Mouse (Mus musculus) neural tube, embryonic 13.5 days (tissue): Measurements from ENCODE around the gene Nlrp4c. TPM values are rescaled to one million over a fixed set of nuclear protein-coding genes. Genes with fewer than 3 reads are reported as not detected.

ENCODE experiments used
- ATAC-seq: fragments of 200-750 bp; cut with Nextera tagmentation; 2 replicates; pipeline ENCODE4 v1.8.0; 2017; ENCODE audit warnings: low read depth, mild to moderate bottlenecking, moderate TSS enrichment, moderate library complexity
- H3K27ac ChIP-seq: fragments of 300-500 bp; sonication (generic); replicated peaks from 2 replicates; pipeline ENCODE4 v1.5.1; 2015; ENCODE audit warnings: moderate library complexity, mild to moderate bottlenecking, inconsistent platforms
- H3K27me3 ChIP-seq: fragments of 300-500 bp; sonication (generic); 2 replicates; pipeline ENCODE4 v1.6.1; 2015; ENCODE audit warnings: mild to moderate bottlenecking, inconsistent platforms
- H3K36me3 ChIP-seq: fragments of 300-500 bp; sonication (generic); 2 replicates; pipeline ENCODE4 v1.6.1; 2015; ENCODE audit warnings: mild to moderate bottlenecking, inconsistent platforms
- H3K4me1 ChIP-seq: fragments of 300-500 bp; sonication (generic); replicated peaks from 2 replicates; pipeline ENCODE4 v1.6.1; 2015; ENCODE audit warnings: inconsistent platforms
- H3K4me2 ChIP-seq: fragments of 300-500 bp; sonication (generic); 2 replicates; pipeline ENCODE4 v1.6.1; 2015; ENCODE audit warnings: inconsistent platforms, mild to moderate bottlenecking, moderate library complexity
- H3K4me3 ChIP-seq: fragments of 300-500 bp; sonication (generic); 2 replicates; pipeline ENCODE4 v1.5.1; 2015; ENCODE audit warnings: mild to moderate bottlenecking, inconsistent platforms
- H3K9ac ChIP-seq: fragments of 300-500 bp; sonication (generic); 2 replicates; pipeline ENCODE4 v1.6.1; 2015; ENCODE audit warnings: moderate library complexity, mild to moderate bottlenecking, inconsistent platforms
- H3K9me3 ChIP-seq: fragments of 300-500 bp; sonication (generic); 2 replicates; pipeline ENCODE4 v1.6.1; 2016; ENCODE audit warnings: inconsistent platforms
- WGBS: fragments of 180-500 bp; shearing (Covaris S2); methylation state at CpG from one replicate; pipeline ENCODE4 v1.1.7; 2015; 5-methylcytosine and 5-hydroxymethylcytosine counted together
- polyA plus RNA-seq: library from polyadenylated mRNA; unstranded; fragments of >200 nt; fragmentation: Nextera tagmentation; extraction: Ambion mirVana; gene quantifications from 2 replicates; pipeline ENCODE4 v1.2.1, GENCODE M21; 2015

The Nlrp4c gene
- polyA plus RNA-seq, 1 experiment from 2014 or later, result not detected

GRCm38 (mm10) chr7:6146194-6146981 lies 101.4 kb downstream of the Nlrp4c start:
- peaks cover 8% of the 10 kb centered on the region for H3K36me3 ChIP-seq
- no peak for ATAC-seq
- peaks cover 49% of the 10 kb centered on the region for H3K4me1 ChIP-seq
- H3K4me2 ChIP-seq, result no peak overlapping the region
- 93% methylated on average over 7 of the region's 7 CpGs for WGBS
- no peaks in the 10 kb centered on the region for H3K27me3 ChIP-seq
- H3K27ac ChIP-seq, result no peak overlapping the region
- H3K9ac ChIP-seq, result no peak overlapping the region
- no peaks in the 10 kb centered on the region for H3K9me3 ChIP-seq
- no peak overlapping the region for H3K4me3 ChIP-seq

- ATAC-seq, result no peak
- Histone ChIP-seq H3K9me3 (no peaks in the 10 kb centered on the region), H3K4me2 (no peak overlapping the region), H3K27ac (no peak overlapping the region), H3K36me3 (peaks cover 3% of the 10 kb centered on the region), H3K4me1 (peaks cover 52% of the 10 kb centered on the region), H3K27me3 (no peaks in the 10 kb centered on the region), H3K4me3 (no peak overlapping the region), H3K9ac (no peak overlapping the region)
- WGBS, result 78% methylated on average over 2 of the region's 2 CpGs
Measured at GRCm38 (mm10) chr7:6146982-6147325, 102.0 kb downstream of the Nlrp4c start.

GRCm38 (mm10) chr7:6147688-6148087 lies 102.7 kb downstream of the Nlrp4c start:
- no peak overlapping the region for H3K4me3 ChIP-seq
- H3K27me3 ChIP-seq, result no peaks in the 10 kb centered on the region
- H3K9me3 ChIP-seq, result no peaks in the 10 kb centered on the region
- WGBS, result 86% methylated on average over 5 of the region's 5 CpGs
- peaks cover 56% of the 10 kb centered on the region for H3K4me1 ChIP-seq
- H3K4me2 ChIP-seq, result no peak overlapping the region
- no peak overlapping the region for H3K9ac ChIP-seq
- no peak for ATAC-seq
- H3K36me3 ChIP-seq, result no peaks in the 10 kb centered on the region
- no peak overlapping the region for H3K27ac ChIP-seq

GRCm38 (mm10) chr7:6151266-6151665 lies 106.3 kb downstream of the Nlrp4c start:
- Histone ChIP-seq H3K27me3 (no peaks in the 10 kb centered on the region), H3K36me3 (no peaks in the 10 kb centered on the region), H3K9me3 (no peaks in the 10 kb centered on the region), H3K4me3 (no peak overlapping the region), H3K4me1 (peaks cover 57% of the 10 kb centered on the region), H3K9ac (no peak overlapping the region), H3K4me2 (no peak overlapping the region), H3K27ac (no peak overlapping the region)
- no peak for ATAC-seq
- WGBS, result 83% methylated on average over 1 of the region's 1 CpGs

- H3K4me2 ChIP-seq, result no peak overlapping the region
- WGBS, result 85% methylated on average over 3 of the region's 3 CpGs
- no peaks in the 10 kb centered on the region for H3K36me3 ChIP-seq
- H3K27ac ChIP-seq, result no peak overlapping the region
- H3K4me3 ChIP-seq, result no peak overlapping the region
- ATAC-seq, result no peak
- no peaks in the 10 kb centered on the region for H3K9me3 ChIP-seq
- H3K4me1 ChIP-seq, result peaks cover 63% of the 10 kb centered on the region
- H3K9ac ChIP-seq, result no peak overlapping the region
- H3K27me3 ChIP-seq, result no peaks in the 10 kb centered on the region
Measured at GRCm38 (mm10) chr7:6152036-6152435, 107.1 kb downstream of the Nlrp4c start.

GRCm38 (mm10) chr7:6153131-6153530 lies 108.2 kb downstream of the Nlrp4c start:
- Histone ChIP-seq H3K27ac (no peak overlapping the region), H3K4me3 (no peak overlapping the region), H3K36me3 (no peaks in the 10 kb centered on the region), H3K4me2 (no peak overlapping the region), H3K4me1 (peaks cover 56% of the 10 kb centered on the region), H3K9me3 (no peaks in the 10 kb centered on the region), H3K9ac (no peak overlapping the region), H3K27me3 (no peaks in the 10 kb centered on the region)
- WGBS, result 97% methylated on average over 3 of the region's 3 CpGs
- ATAC-seq, result no peak

GRCm38 (mm10) chr7:6154164-6154563 lies 109.2 kb downstream of the Nlrp4c start:
- peak overlapping the region; percentile 92; the same call in 1 of the 2 replicates for H3K9ac ChIP-seq
- no peak for ATAC-seq
- H3K36me3 ChIP-seq, result no peaks in the 10 kb centered on the region
- 86% methylated on average over 5 of the region's 5 CpGs for WGBS
- peak overlapping the region; percentile 96 for H3K4me2 ChIP-seq
- peak overlapping the region; percentile 83 for H3K4me3 ChIP-seq
- H3K4me1 ChIP-seq, result peaks cover 46% of the 10 kb centered on the region
- H3K9me3 ChIP-seq, result no peaks in the 10 kb centered on the region
- H3K27me3 ChIP-seq, result no peaks in the 10 kb centered on the region
- H3K27ac ChIP-seq, result no peak overlapping the region

Other genes starting within 250 kb of the Nlrp4c start
- not detected in 2 replicates for gene Vmn1r63, start 239.7 kb upstream of the Nlrp4c start, polyA plus RNA-seq
- gene Vmn1r64, start 160.6 kb upstream of the Nlrp4c start, polyA plus RNA-seq, result not detected in 2 replicates
- gene Vmn1r65, start 34.2 kb upstream of the Nlrp4c start, polyA plus RNA-seq, result not detected in 2 replicates
- 23.0 and 23.7 TPM in 2 replicates for gene Zfp787, start 110.8 kb downstream of the Nlrp4c start, polyA plus RNA-seq
- gene Zfp444, start 127.1 kb downstream of the Nlrp4c start, polyA plus RNA-seq, result 71.4 and 81.0 TPM in 2 replicates
- gene Galp, start 151.9 kb downstream of the Nlrp4c start, polyA plus RNA-seq, result not detected in 2 replicates
- gene Zscan5b, start 177.1 kb downstream of the Nlrp4c start, polyA plus RNA-seq, result not detected in 2 replicates
- gene Epp13, start 207.5 kb downstream of the Nlrp4c start, polyA plus RNA-seq, result not detected in 2 replicates
- 17.7 and 17.8 TPM in 2 replicates for gene Zfp667, start 241.4 kb downstream of the Nlrp4c start, polyA plus RNA-seq